Mouse (Mus musculus): ENCODE data around the gene Apof.

The Apof gene

GRCm38 (mm10) chr10:128298243-128298642 is 29.8 kb downstream of the Apof start:
- DNase-seq (ENCODE audit: low read depth, low spot score), result no peak

GRCm38 (mm10) chr10:128298702-128299171 is 30.3 kb downstream of the Apof start, which contains the start of gene Il23a:
Il23a (minus strand) TSS chr10:128298752.
- DNase-seq (ENCODE audit: low read depth, low spot score), result no peak

- no peak for DNase-seq (ENCODE audit: low read depth, low spot score)
These were observed 33.9 kb downstream of the Apof start for GRCm38 (mm10) chr10:128302357-128302756.

GRCm38 (mm10) chr10:128302785-128303125 is 34.3 kb downstream of the Apof start:
- no peak for DNase-seq (ENCODE audit: low read depth, low spot score)

- DNase-seq (ENCODE audit: low read depth, low spot score), result peak; percentile 100
These were observed 34.9 kb downstream of the Apof start, which contains the start of gene Pan2 for GRCm38 (mm10) chr10:128303126-128304021. Pan2 (plus strand) TSS chr10:128303335.

- DNase-seq (ENCODE audit: low read depth, low spot score), result peak; percentile 52
These were observed 41.2 kb downstream of the Apof start for GRCm38 (mm10) chr10:128309654-128310053.

- DNase-seq (ENCODE audit: low read depth, low spot score), result no peak
These were observed 41.7 kb downstream of the Apof start for GRCm38 (mm10) chr10:128310177-128310576.

GRCm38 (mm10) chr10:128310902-128311301 is 42.4 kb downstream of the Apof start:
- DNase-seq (ENCODE audit: low read depth, low spot score), result no peak

GRCm38 (mm10) chr10:128315578-128315977 is 47.1 kb downstream of the Apof start:
- no peak for DNase-seq (ENCODE audit: low read depth, low spot score)

Data from R1 (cell line).